Mouse (Mus musculus): Measurements from ENCODE around the gene Supt5. TPM values are rescaled to one million over a fixed set of nuclear protein-coding genes. Genes with fewer than 3 reads are reported as not detected.

The Supt5 gene
- polyA plus RNA-seq, 1 experiment from 2014 or later = 91.8 TPM

DNA sequence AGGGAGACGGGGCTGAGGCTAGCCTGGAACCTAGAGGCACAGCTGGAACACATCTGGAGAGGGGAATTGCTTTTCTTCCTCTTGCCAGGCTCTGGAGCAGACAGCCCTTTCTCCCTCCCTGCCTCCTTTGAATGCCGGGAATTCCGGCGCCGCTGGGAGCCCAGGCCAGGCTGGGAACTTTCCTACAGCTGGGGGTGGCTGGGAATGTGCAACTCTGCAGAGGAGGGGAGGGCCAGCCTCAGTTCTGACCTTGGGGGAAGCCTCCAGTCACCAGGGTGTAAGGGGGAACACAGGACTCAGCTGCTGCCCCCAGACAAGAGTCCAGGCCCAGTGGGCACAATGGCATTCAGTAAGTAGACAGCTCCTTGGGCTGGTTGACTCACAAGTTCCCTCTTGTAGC is 18.4 kb upstream of the Supt5 start:
- H3K27me3 ChIP-seq (ENCODE audit: control insufficient read depth, insufficient read depth, low read depth, low read length) = no peaks in the 10 kb centered on the region
- peaks cover 27% of the 10 kb centered on the region for H3K4me1 ChIP-seq (replicated peaks; ENCODE audit: control insufficient read depth, insufficient read depth, low read length)
- no peak overlapping the region for H3K4me2 ChIP-seq (ENCODE audit: low read depth, low read length)
- H3K36me3 ChIP-seq (ENCODE audit: control insufficient read depth, insufficient read depth, low read length) = peaks cover 49% of the 10 kb centered on the region
- H3K4me3 ChIP-seq (ENCODE audit: low read length) = no peak overlapping the region
- peak overlapping the region; percentile 88 for H3K27ac ChIP-seq (ENCODE audit: low read length)
- H3K9ac ChIP-seq (ENCODE audit: low read length) = peak overlapping the region; percentile 28
- peak; percentile 83 for ATAC-seq (ENCODE audit: low read depth)
- no peaks in the 10 kb centered on the region for H3K9me3 ChIP-seq (ENCODE audit: control insufficient read depth, low read length)
- WGBS = 7% methylated on average over 5 of the region's 5 CpGs

DNA sequence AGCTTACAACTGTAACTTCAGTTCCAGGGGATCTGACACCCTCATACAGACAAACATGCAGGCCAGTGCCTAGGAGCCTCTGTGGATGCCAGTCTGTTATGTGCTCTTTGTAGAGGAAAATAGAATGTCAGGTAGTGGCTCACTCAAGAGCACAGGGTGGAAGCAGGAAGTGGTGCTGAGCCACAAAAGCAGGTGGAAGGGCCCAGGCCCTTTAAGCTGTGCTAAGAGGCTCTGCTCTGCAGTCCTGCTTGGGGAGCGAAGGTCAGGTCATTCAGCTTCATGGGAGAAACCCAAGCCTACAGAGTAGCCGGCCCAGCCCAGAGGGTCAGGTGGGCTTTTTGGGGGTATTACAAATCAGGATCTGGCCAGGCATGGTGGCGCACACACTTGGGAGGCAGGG is 16.7 kb upstream of the Supt5 start:
- no peak overlapping the region for H3K27ac ChIP-seq (ENCODE audit: low read length)
- H3K36me3 ChIP-seq (ENCODE audit: control insufficient read depth, insufficient read depth, low read length) = peaks cover 34% of the 10 kb centered on the region
- peaks cover 34% of the 10 kb centered on the region for H3K4me1 ChIP-seq (replicated peaks; ENCODE audit: control insufficient read depth, insufficient read depth, low read length)
- H3K9ac ChIP-seq (ENCODE audit: low read length) = no peak overlapping the region
- no peak overlapping the region for H3K4me2 ChIP-seq (ENCODE audit: low read depth, low read length)
- WGBS = 84% methylated on average over 3 of the region's 3 CpGs
- no peaks in the 10 kb centered on the region for H3K27me3 ChIP-seq (ENCODE audit: control insufficient read depth, insufficient read depth, low read depth, low read length)
- H3K4me3 ChIP-seq (ENCODE audit: low read length) = no peak overlapping the region
- ATAC-seq (ENCODE audit: low read depth) = no peak
- no peaks in the 10 kb centered on the region for H3K9me3 ChIP-seq (ENCODE audit: control insufficient read depth, low read length)

DNA sequence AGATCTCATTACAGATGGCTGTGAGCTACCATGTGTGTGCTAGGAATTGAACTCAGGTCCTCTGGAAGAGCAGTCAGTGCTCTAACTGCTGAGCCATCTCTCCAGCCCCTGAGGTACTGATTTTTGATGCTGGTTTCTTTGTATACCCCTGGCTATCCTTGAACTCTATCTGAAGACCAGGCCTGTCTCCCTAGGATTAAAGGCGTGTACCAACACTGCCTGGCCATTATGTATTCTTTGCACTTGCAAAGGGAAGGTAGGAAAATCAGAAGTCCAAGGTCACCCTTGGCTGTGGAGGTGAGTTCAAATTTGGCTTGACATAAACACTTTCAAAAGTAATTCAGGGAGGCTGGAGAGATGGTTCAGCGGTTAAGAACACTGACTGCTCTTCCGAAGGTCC is 16.1 kb upstream of the Supt5 start:
- no peak overlapping the region for H3K9ac ChIP-seq (ENCODE audit: low read length)
- no peak overlapping the region for H3K4me2 ChIP-seq (ENCODE audit: low read depth, low read length)
- H3K36me3 ChIP-seq (ENCODE audit: control insufficient read depth, insufficient read depth, low read length) = peaks cover 27% of the 10 kb centered on the region
- peaks cover 39% of the 10 kb centered on the region for H3K4me1 ChIP-seq (replicated peaks; ENCODE audit: control insufficient read depth, insufficient read depth, low read length)
- no peaks in the 10 kb centered on the region for H3K9me3 ChIP-seq (ENCODE audit: control insufficient read depth, low read length)
- no peak overlapping the region for H3K27ac ChIP-seq (ENCODE audit: low read length)
- 94% methylated on average over 3 of the region's 3 CpGs for WGBS
- no peak for ATAC-seq (ENCODE audit: low read depth)
- H3K27me3 ChIP-seq (ENCODE audit: control insufficient read depth, insufficient read depth, low read depth, low read length) = no peaks in the 10 kb centered on the region
- H3K4me3 ChIP-seq (ENCODE audit: low read length) = no peak overlapping the region

DNA sequence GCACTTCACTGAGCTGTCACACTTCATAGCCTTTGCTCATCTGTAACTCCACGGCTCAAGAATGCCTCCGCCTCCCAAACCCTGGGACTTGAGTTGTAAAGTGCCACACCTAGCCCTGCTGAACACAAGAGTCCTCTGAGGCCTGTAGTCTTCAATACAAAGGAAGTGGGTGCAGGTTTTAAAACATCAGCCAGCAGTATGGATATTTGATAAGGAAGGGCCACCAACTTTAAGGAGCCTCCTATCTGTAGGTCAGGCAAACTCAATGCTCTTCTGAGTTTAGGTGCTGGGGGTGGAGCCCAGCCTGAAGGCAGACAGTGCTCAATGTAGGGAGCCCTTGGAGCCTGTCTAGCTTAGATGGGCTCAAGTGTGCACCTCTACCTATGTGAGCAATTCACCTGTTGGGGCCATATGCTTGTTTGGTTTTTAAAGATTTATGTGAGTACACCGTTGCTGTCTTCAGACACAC is 15.6 kb upstream of the Supt5 start:
- peaks cover 23% of the 10 kb centered on the region for H3K36me3 ChIP-seq (ENCODE audit: control insufficient read depth, insufficient read depth, low read length)
- H3K4me2 ChIP-seq (ENCODE audit: low read depth, low read length) = no peak overlapping the region
- H3K27ac ChIP-seq (ENCODE audit: low read length) = no peak overlapping the region
- no peaks in the 10 kb centered on the region for H3K9me3 ChIP-seq (ENCODE audit: control insufficient read depth, low read length)
- H3K4me1 ChIP-seq (replicated peaks; ENCODE audit: control insufficient read depth, insufficient read depth, low read length) = peaks cover 41% of the 10 kb centered on the region
- no peak for ATAC-seq (ENCODE audit: low read depth)
- no peak overlapping the region for H3K4me3 ChIP-seq (ENCODE audit: low read length)
- WGBS = 79% methylated on average over 3 of the region's 3 CpGs
- H3K9ac ChIP-seq (ENCODE audit: low read length) = no peak overlapping the region
- no peaks in the 10 kb centered on the region for H3K27me3 ChIP-seq (ENCODE audit: control insufficient read depth, insufficient read depth, low read depth, low read length)

DNA sequence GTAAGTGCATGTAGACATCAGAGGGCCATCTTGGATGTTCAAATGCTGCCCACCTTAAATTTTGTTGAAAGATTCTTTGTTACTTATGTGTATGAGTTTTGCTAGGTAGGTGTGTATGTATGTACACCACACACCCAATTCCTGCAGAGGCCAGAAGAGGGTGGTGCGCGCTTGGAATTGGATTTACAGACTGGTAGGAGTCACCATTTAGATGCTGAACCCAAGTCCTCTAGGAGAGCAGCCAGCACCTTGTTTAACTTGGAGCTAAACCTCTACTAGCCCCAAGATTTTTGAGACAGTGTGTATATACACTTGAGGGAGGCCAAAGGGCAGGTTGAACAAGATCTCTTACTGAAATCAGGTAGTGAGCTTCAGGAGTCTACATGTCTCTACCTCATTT is 14.7 kb upstream of the Supt5 start:
- Histone ChIP-seq H3K27ac (ENCODE audit: low read length) (no peak overlapping the region), H3K27me3 (ENCODE audit: control insufficient read depth, insufficient read depth, low read depth, low read length) (no peaks in the 10 kb centered on the region), H3K4me2 (ENCODE audit: low read depth, low read length) (no peak overlapping the region), H3K36me3 (ENCODE audit: control insufficient read depth, insufficient read depth, low read length) (peaks cover 22% of the 10 kb centered on the region), H3K4me3 (ENCODE audit: low read length) (no peak overlapping the region), H3K9ac (ENCODE audit: low read length) (no peak overlapping the region), H3K9me3 (ENCODE audit: control insufficient read depth, low read length) (no peaks in the 10 kb centered on the region), H3K4me1 (replicated peaks; ENCODE audit: control insufficient read depth, insufficient read depth, low read length) (peaks cover 33% of the 10 kb centered on the region)
- 95% methylated on average over 2 of the region's 2 CpGs for WGBS
- no peak for ATAC-seq (ENCODE audit: low read depth)

DNA sequence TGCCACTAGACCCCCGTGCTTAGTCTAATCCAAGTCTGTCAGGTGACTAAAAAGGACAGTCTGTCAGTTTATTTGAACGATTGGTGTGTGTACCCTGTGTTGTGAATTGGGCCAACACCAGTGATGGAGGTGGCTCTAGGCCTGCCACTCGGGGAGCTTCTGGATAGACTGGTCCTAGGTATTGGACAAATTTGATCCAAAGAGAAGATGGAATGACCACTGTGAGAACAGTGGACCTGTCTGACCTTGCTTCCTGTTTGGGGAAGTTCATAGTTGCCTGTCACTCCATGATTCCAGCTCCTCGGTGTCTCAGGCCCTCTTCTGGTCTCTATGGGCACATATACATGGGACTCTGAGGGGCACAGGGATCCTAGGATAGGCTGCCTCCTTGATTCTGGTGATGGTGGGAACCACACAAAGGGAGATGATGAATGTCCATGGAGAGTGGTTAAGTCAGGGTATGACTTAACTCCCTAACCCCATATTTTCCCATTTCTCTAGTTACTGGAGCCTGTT is 13.2 kb upstream of the Supt5 start:
- Histone ChIP-seq H3K9ac (ENCODE audit: low read length) (peak overlapping the region; percentile 99), H3K27me3 (ENCODE audit: control insufficient read depth, insufficient read depth, low read depth, low read length) (no peaks in the 10 kb centered on the region), H3K9me3 (ENCODE audit: control insufficient read depth, low read length) (no peaks in the 10 kb centered on the region), H3K4me2 (ENCODE audit: low read depth, low read length) (peak overlapping the region; percentile 90), H3K4me3 (ENCODE audit: low read length) (peak overlapping the region; percentile 90), H3K36me3 (ENCODE audit: control insufficient read depth, insufficient read depth, low read length) (peaks cover 22% of the 10 kb centered on the region), H3K27ac (ENCODE audit: low read length) (0 out of 2 replicates have a peak overlapping the region, but pooled peaks have one; percentile 66), H3K4me1 (replicated peaks; ENCODE audit: control insufficient read depth, insufficient read depth, low read length) (peaks cover 17% of the 10 kb centered on the region)
- no peak for ATAC-seq (ENCODE audit: low read depth)
- WGBS = 25% methylated on average over 4 of the region's 4 CpGs

DNA sequence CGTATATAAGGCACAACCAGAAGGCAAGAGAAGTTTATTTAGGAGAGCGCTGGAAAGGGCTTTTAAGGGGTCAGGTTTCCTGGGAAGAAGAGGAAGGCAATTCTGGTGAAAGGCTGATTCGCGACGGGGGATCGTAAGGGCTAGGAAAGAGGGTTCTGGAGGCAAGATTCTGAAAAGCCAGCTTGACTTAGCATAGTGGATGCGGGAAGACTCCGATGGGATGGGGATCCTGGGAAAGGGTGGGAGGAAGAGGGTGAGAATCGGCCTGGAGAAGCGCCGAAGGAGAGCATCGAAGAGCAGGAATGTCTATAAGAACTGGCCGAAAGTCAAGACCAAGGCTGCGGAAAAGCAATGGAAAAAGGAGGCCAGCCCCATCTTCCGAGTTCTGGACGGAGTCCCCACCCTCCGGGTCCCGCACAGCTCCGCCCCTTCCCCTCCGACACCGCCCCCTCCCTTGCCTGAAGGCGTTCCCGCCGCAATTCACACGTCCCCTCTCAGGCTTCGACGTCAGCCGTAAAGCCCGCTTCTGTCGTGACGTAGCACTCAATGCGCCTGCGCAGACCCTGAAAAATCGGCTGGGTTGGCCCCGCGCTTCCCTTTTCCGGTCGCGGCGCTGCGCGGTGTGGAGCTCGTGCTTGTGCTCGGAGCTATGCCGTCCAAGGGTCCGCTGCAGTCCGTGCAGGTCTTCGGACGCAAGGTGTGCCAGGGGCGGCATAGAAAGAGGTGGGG is 11.8 kb upstream of the Supt5 start, which contains the start of gene Rps16:
TSS of gene Rps16 (plus strand) at position 498 of the 729 bp plus-strand sequence.
- peaks cover 22% of the 10 kb centered on the region for H3K36me3 ChIP-seq (ENCODE audit: control insufficient read depth, insufficient read depth, low read length)
- no peaks in the 10 kb centered on the region for H3K27me3 ChIP-seq (ENCODE audit: control insufficient read depth, insufficient read depth, low read depth, low read length)
- peak; percentile 96 for ATAC-seq (ENCODE audit: low read depth)
- WGBS = under 1% methylated on average over 47 of the region's 50 CpGs
- peaks cover 15% of the 10 kb centered on the region for H3K4me1 ChIP-seq (replicated peaks; ENCODE audit: control insufficient read depth, insufficient read depth, low read length)
- peak within 1 kb of the TSS; percentile 90 for H3K4me3 ChIP-seq (ENCODE audit: low read length)
- H3K4me2 ChIP-seq (ENCODE audit: low read depth, low read length) = peak within 1 kb of the TSS; percentile 90
- peak within 1 kb of the TSS; percentile 91 for H3K27ac ChIP-seq (ENCODE audit: low read length)
- no peaks in the 10 kb centered on the region for H3K9me3 ChIP-seq (ENCODE audit: control insufficient read depth, low read length)
- peak within 1 kb of the TSS; percentile 99 for H3K9ac ChIP-seq (ENCODE audit: low read length)

DNA sequence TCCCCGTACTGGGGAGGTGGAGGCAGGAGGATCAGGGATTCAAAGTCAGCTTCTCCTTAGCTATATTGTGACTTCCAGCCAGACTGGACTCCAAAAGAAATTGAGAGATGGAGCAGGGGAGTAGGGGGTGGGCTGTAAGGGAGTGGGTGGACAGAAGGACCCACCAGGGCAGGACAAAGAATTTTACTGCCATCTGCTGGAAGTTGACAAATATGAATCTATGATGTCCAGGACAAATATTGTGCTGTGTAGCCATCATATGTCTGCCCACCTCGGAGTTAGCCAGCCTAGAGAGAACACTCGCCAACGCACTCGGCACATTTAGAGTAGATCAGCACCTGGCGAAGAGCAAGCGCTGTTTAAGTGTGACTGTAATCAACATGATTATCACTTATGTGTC is 10.1 kb upstream of the Supt5 start:
- no peak overlapping the region for H3K9ac ChIP-seq (ENCODE audit: low read length)
- no peak overlapping the region for H3K27ac ChIP-seq (ENCODE audit: low read length)
- 74% methylated on average over 7 of the region's 7 CpGs for WGBS
- peaks cover 10% of the 10 kb centered on the region for H3K36me3 ChIP-seq (ENCODE audit: control insufficient read depth, insufficient read depth, low read length)
- no peak overlapping the region for H3K4me2 ChIP-seq (ENCODE audit: low read depth, low read length)
- no peaks in the 10 kb centered on the region for H3K9me3 ChIP-seq (ENCODE audit: control insufficient read depth, low read length)
- ATAC-seq (ENCODE audit: low read depth) = no peak
- peaks cover 15% of the 10 kb centered on the region for H3K4me1 ChIP-seq (replicated peaks; ENCODE audit: control insufficient read depth, insufficient read depth, low read length)
- H3K4me3 ChIP-seq (ENCODE audit: low read length) = no peak overlapping the region
- H3K27me3 ChIP-seq (ENCODE audit: control insufficient read depth, insufficient read depth, low read depth, low read length) = no peaks in the 10 kb centered on the region

DNA sequence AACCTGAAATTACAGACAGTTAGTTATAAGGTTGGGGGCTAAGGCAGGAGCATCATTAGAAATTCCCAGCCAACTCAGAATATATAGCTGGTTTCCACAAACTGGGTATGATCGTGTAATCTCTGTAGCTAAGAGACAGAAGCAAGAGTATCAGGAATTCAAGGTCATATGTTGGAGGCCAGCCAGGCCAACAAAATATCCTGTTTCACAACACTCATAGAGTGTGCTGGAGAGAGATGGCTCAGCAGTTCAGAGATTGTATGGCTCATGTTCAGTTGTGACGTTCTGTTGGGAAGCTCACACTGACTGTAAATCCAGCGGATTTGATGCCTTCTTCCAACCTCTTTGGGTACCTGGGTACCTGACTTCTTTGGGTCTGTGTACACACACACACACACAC is 9.2 kb upstream of the Supt5 start:
- Histone ChIP-seq H3K36me3 (ENCODE audit: control insufficient read depth, insufficient read depth, low read length) (peaks cover 3% of the 10 kb centered on the region; the same call in 1 of the 2 replicates), H3K27ac (ENCODE audit: low read length) (no peak overlapping the region), H3K27me3 (ENCODE audit: control insufficient read depth, insufficient read depth, low read depth, low read length) (no peaks in the 10 kb centered on the region), H3K4me2 (ENCODE audit: low read depth, low read length) (no peak overlapping the region), H3K4me3 (ENCODE audit: low read length) (no peak overlapping the region), H3K9ac (ENCODE audit: low read length) (no peak overlapping the region), H3K9me3 (ENCODE audit: control insufficient read depth, low read length) (no peaks in the 10 kb centered on the region), H3K4me1 (replicated peaks; ENCODE audit: control insufficient read depth, insufficient read depth, low read length) (peaks cover 15% of the 10 kb centered on the region)
- 51% methylated on average over 3 of the region's 3 CpGs for WGBS
- no peak for ATAC-seq (ENCODE audit: low read depth)
